Mouse (Mus musculus) MEL (cell line): ENCODE data around the gene Hnrnpul1.

Source experiments
- BHLHE40 ChIP-seq: IDR thresholded peaks from 2 replicates; pipeline ENCODE4 v1.6.1; 2012; ENCODE audit warnings: low read depth, mild to moderate bottlenecking, inconsistent platforms, low read length, improper control_type of control experiment, borderline replicate concordance
- CTCF ChIP-seq, 3 experiments: IDR thresholded peaks in 2 of 3; conservative IDR thresholded peaks in 1 of 3; 2 replicates each; pipeline ENCODE4 v1.5.1; 2011 to 2012; ENCODE audit warnings: low read length in 3 of 3, low read depth in 2 of 3, mild to moderate bottlenecking in 2 of 3, improper control_type of control experiment in 1 of 3, inconsistent platforms in 1 of 3, mixed read lengths in 1 of 3, moderate library complexity in 1 of 3; ENCODE audit not compliant: control insufficient read depth in 1 of 3, insufficient read depth in 1 of 3, poor library complexity in 1 of 3, severe bottlenecking in 1 of 3
- EP300 ChIP-seq, 2 experiments: IDR thresholded peaks; 2 replicates each; pipeline ENCODE4 v1.6.1; 2011; ENCODE audit warnings: improper control_type of control experiment in 2 of 2, low read length in 2 of 2, low read depth in 1 of 2, mild to moderate bottlenecking in 1 of 2
- GATA1 ChIP-seq: IDR thresholded peaks from 2 replicates; pipeline ENCODE4 v1.6.1; 2011; ENCODE audit warnings: low read depth, low read length, improper control_type of control experiment
- MAX ChIP-seq: IDR thresholded peaks from 2 replicates; pipeline ENCODE4 v1.6.1; 2011; ENCODE audit warnings: low read length, improper control_type of control experiment
- MAZ ChIP-seq: IDR thresholded peaks from 2 replicates; pipeline ENCODE4 v1.6.1; 2012; ENCODE audit warnings: low read depth, mild to moderate bottlenecking, inconsistent platforms, low read length, improper control_type of control experiment
- MYB ChIP-seq: IDR thresholded peaks from 2 replicates; pipeline ENCODE4 v1.6.1; 2011; ENCODE audit warnings: mild to moderate bottlenecking, low read depth, low read length, improper control_type of control experiment
- MYC ChIP-seq: IDR thresholded peaks from 2 replicates; pipeline ENCODE4 v1.6.1; 2011; ENCODE audit warnings: low read depth, mild to moderate bottlenecking, low read length, improper control_type of control experiment, moderate library complexity
- POLR2AphosphoS5 ChIP-seq: IDR thresholded peaks from 2 replicates; pipeline ENCODE4 v1.6.1; 2012; ENCODE audit warnings: low read depth, borderline replicate concordance, mild to moderate bottlenecking, inconsistent platforms, low read length, moderate library complexity, mixed read lengths
- RAD21 ChIP-seq: IDR thresholded peaks from 2 replicates; pipeline ENCODE4 v1.6.1; 2011; ENCODE audit warnings: mild to moderate bottlenecking, low read depth, low read length, improper control_type of control experiment
- RCOR1 ChIP-seq: IDR thresholded peaks from 2 replicates; pipeline ENCODE4 v1.6.1; 2012; ENCODE audit warnings: low read depth, mild to moderate bottlenecking, inconsistent platforms, low read length, improper control_type of control experiment
- USF2 ChIP-seq, 2 experiments: IDR thresholded peaks; 2 replicates each; pipeline ENCODE4 v1.6.1; 2011 to 2012; ENCODE audit warnings: improper control_type of control experiment in 2 of 2, low read length in 2 of 2, borderline replicate concordance in 1 of 2, inconsistent platforms in 1 of 2, low read depth in 1 of 2, mild to moderate bottlenecking in 1 of 2; ENCODE audit not compliant: insufficient read depth in 1 of 2

DNA sequence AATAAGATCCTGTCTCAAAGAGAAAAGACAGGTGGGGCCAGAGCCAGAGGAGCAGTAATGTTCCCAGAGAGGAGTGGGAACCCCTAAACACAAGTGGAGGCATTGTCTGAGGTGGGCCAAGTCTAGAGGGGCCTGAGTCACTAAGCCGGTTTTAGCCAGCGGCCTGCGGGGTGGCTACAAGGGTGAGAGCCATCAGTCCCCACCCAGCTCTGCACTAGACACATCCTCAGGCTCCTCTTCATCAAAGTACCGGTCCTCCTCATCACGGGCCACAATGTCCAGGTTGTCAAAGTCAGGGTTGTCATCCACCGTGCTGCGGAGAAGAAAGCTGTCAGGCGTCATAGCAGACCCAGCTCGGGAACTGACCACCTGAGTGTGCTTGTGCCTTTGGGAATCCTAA, 41.8 kb downstream of the Hnrnpul1 start:
- TF ChIP-seq POLR2AphosphoS5 = no peak
- no peak for TF ChIP-seq BHLHE40
- TF ChIP-seq CTCF (IDR thresholded peaks at IDR 0.05 in 2 of 3, conservative IDR thresholded peaks at IDR 0.05 in 1 of 3; ENCODE audit: control insufficient read depth in 1 of 3, insufficient read depth in 1 of 3, low read depth in 2 of 3, low read length in 3 of 3, poor library complexity in 1 of 3, severe bottlenecking in 1 of 3) = no peak
- no peak for TF ChIP-seq MYC
- TF ChIP-seq RCOR1 = no peak
- no peak for TF ChIP-seq GATA1
- no peak for TF ChIP-seq RAD21
- no peak for TF ChIP-seq MAX
- no peak for TF ChIP-seq MAZ
- no peak for TF ChIP-seq EP300 (IDR thresholded peaks at IDR 0.05; ENCODE audit: low read depth in 1 of 2, low read length in 2 of 2)
- TF ChIP-seq MYB = no peak
- TF ChIP-seq USF2 (IDR thresholded peaks at IDR 0.05; ENCODE audit: borderline replicate concordance in 1 of 2, insufficient read depth in 1 of 2, low read depth in 1 of 2, low read length in 2 of 2) = no peak
